Mouse (Mus musculus): Measurements from ENCODE around the gene Tspan18.

Gene Tspan18

GRCm38 (mm10) chr2:93291186-93291926, 42.9 kb downstream of the Tspan18 start:
- ATAC-seq (ENCODE audit: low TSS enrichment), result no peak

- ATAC-seq (ENCODE audit: low TSS enrichment), result no peak
These were observed 43.8 kb downstream of the Tspan18 start for GRCm38 (mm10) chr2:93290345-93291118.

GRCm38 (mm10) chr2:93289161-93289560, 45.1 kb downstream of the Tspan18 start:
- ATAC-seq (ENCODE audit: low TSS enrichment), result no peak

GRCm38 (mm10) chr2:93287348-93287747, 47.0 kb downstream of the Tspan18 start:
- ATAC-seq (ENCODE audit: low TSS enrichment), result peak; percentile 58; the same call in 1 of the 2 replicates

GRCm38 (mm10) chr2:93286742-93287141, 47.6 kb downstream of the Tspan18 start:
- ATAC-seq (ENCODE audit: low TSS enrichment), result no peak

GRCm38 (mm10) chr2:93286321-93286720, 48.0 kb downstream of the Tspan18 start:
- no peak for ATAC-seq (ENCODE audit: low TSS enrichment)

- no peak for ATAC-seq (ENCODE audit: low TSS enrichment)
These were observed 48.5 kb downstream of the Tspan18 start for GRCm38 (mm10) chr2:93285842-93286241.

GRCm38 (mm10) chr2:93284625-93285024, 49.7 kb downstream of the Tspan18 start:
- ATAC-seq (ENCODE audit: low TSS enrichment), result no peak

GRCm38 (mm10) chr2:93283481-93284293, 50.6 kb downstream of the Tspan18 start:
- ATAC-seq (ENCODE audit: low TSS enrichment), result no peak

GRCm38 (mm10) chr2:93282636-93283035, 51.7 kb downstream of the Tspan18 start:
- ATAC-seq (ENCODE audit: low TSS enrichment), result no peak

GRCm38 (mm10) chr2:93281466-93281865, 52.8 kb downstream of the Tspan18 start:
- ATAC-seq (ENCODE audit: low TSS enrichment), result no peak

GRCm38 (mm10) chr2:93280117-93280620, 54.1 kb downstream of the Tspan18 start:
- ATAC-seq (ENCODE audit: low TSS enrichment), result no peak

GRCm38 (mm10) chr2:93278181-93278975, 55.9 kb downstream of the Tspan18 start:
- ATAC-seq (ENCODE audit: low TSS enrichment), result peak; percentile 71

GRCm38 (mm10) chr2:93277486-93277885, 56.8 kb downstream of the Tspan18 start:
- no peak for ATAC-seq (ENCODE audit: low TSS enrichment)

- ATAC-seq (ENCODE audit: low TSS enrichment), result peak; percentile 87
These were observed 58.3 kb downstream of the Tspan18 start for GRCm38 (mm10) chr2:93276026-93276425.

GRCm38 (mm10) chr2:93273916-93274315, 60.4 kb downstream of the Tspan18 start:
- no peak for ATAC-seq (ENCODE audit: low TSS enrichment)

- ATAC-seq (ENCODE audit: low TSS enrichment), result no peak
These were observed 64.2 kb downstream of the Tspan18 start for GRCm38 (mm10) chr2:93270083-93270482.

- no peak for ATAC-seq (ENCODE audit: low TSS enrichment)
These were observed 64.7 kb downstream of the Tspan18 start for GRCm38 (mm10) chr2:93269611-93270010.

- no peak for ATAC-seq (ENCODE audit: low TSS enrichment)
These were observed 65.5 kb downstream of the Tspan18 start for GRCm38 (mm10) chr2:93268711-93269270.

GRCm38 (mm10) chr2:93267791-93268190, 66.5 kb downstream of the Tspan18 start:
- ATAC-seq (ENCODE audit: low TSS enrichment), result no peak
